Mouse (Mus musculus) cortical plate, adult 2 months (tissue): ENCODE data around the gene Dnm1.

Experiments used
- CTCF ChIP-seq: fragments of 200-500 bp; IDR thresholded peaks from 2 replicates; pipeline ENCODE4 v1.5.1; 2011; ENCODE audit warnings: mild to moderate bottlenecking, control low read depth, low read length; ENCODE audit not compliant: insufficient read depth; ENCODE audit errors: extremely low read depth
- POLR2A ChIP-seq: fragments of 200-500 bp; IDR thresholded peaks from 2 replicates; pipeline ENCODE4 v1.6.1; 2011; ENCODE audit warnings: mild to moderate bottlenecking, low read length, control low read depth; ENCODE audit not compliant: insufficient read depth; ENCODE audit errors: extremely low read depth

DNA sequence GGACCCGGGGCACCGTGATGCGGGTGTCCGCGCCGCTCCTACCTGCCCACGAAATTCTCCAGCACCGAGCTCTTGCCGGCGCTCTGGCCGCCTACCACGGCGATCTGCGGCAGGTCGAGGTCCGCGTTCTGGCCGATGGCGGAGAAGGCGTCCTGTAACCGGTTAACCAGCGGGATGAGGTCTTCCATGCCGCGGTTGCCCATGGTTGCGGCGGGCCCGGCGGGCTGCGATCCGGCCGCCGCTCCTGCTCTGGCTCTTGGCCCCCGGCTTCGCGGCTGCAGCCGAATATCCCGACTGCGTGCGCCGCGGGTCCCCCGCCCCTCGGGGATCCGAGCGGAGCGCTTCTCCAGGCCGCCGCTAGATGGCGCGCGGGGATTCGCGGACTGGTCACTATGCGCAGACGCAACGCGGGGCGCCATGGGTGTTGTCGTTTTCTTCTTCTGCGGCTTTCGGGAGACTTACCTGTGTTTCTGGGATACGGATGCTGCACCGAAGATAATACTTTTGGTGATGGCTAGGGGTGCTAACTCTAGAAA lies at the start of gene Dnm1:
- TF ChIP-seq POLR2A: peak; percentile 53; the same call in 1 of the 2 replicates
- TF ChIP-seq CTCF: peak; percentile 60
